Mouse (Mus musculus) cerebellum, adult 2 months (tissue): ENCODE measurements around the gene Ldb3. TPM values are rescaled to one million over a fixed set of nuclear protein-coding genes. Genes with fewer than 3 reads are reported as not detected.
A peak's percentile ranks its signal among the peaks of the same experiment; 100 is the strongest.

Source experiments
- DNase-seq, 2 experiments: peaks; one replicate each; pipeline ENCODE4 v3.0.0; 2021
- H3K27ac ChIP-seq: fragments of 200-500 bp; 2 replicates; pipeline ENCODE4 v1.5.1; 2012; ENCODE audit warnings: low read length, control low read depth, inconsistent platforms; ENCODE audit not compliant: insufficient read depth
- H3K27me3 ChIP-seq: fragments of 200-500 bp; 2 replicates; pipeline ENCODE4 v1.6.1; 2012; ENCODE audit warnings: inconsistent platforms, mild to moderate bottlenecking, low read length, moderate library complexity; ENCODE audit not compliant: control insufficient read depth, insufficient read depth
- H3K4me1 ChIP-seq: fragments of 200-500 bp; 2 replicates; pipeline ENCODE4 v1.6.1; 2011; ENCODE audit warnings: low read length; ENCODE audit not compliant: control insufficient read depth, insufficient read depth
- H3K4me3 ChIP-seq: fragments of 200-500 bp; replicated peaks from 2 replicates; pipeline ENCODE3; 2011; ENCODE audit warnings: mild to moderate bottlenecking, low read depth, low read length, control low read depth; ENCODE audit not compliant: insufficient read depth
- CTCF ChIP-seq: fragments of 200-500 bp; IDR thresholded peaks from 2 replicates; pipeline ENCODE4 v1.5.1; 2011; ENCODE audit warnings: low read depth, mild to moderate bottlenecking, control low read depth, low read length, moderate library complexity, borderline replicate concordance; ENCODE audit not compliant: insufficient read depth
- POLR2A ChIP-seq: fragments of 200-500 bp; IDR thresholded peaks from 2 replicates; pipeline ENCODE4 v1.6.1; 2011; ENCODE audit warnings: low read length, control low read depth, borderline replicate concordance; ENCODE audit not compliant: insufficient read depth
- WGBS: fragments of 180-500 bp; shearing (Covaris S2); methylation state at CpG from one replicate; pipeline ENCODE4 v1.1.7; 2018; 5-methylcytosine and 5-hydroxymethylcytosine counted together
- polyA plus RNA-seq: library from polyadenylated mRNA; depleted of rRNA; stranded (reverse); fragments of >200 nt; gene quantifications from 2 replicates; pipeline ENCODE4 v1.2.3, GENCODE M21; 2012

Gene Ldb3
- polyA plus RNA-seq, 1 experiment: 7.0 TPM

- no peak for DNase-seq
- H3K27ac ChIP-seq: no peak overlapping the region
- TF ChIP-seq CTCF (no peak), POLR2A (no peak)
- no peaks in the 10 kb centered on the region for H3K4me1 ChIP-seq
- WGBS: 93% methylated on average over 7 of the region's 7 CpGs
- no peak overlapping the region for H3K4me3 ChIP-seq
- no peaks in the 10 kb centered on the region for H3K27me3 ChIP-seq
Measured at GRCm38 (mm10) chr14:34601910-34602309, 13.4 kb upstream of the Ldb3 start.

- Histone ChIP-seq H3K27me3 (no peaks in the 10 kb centered on the region), H3K27ac (no peak within 1 kb of the TSS), H3K4me3 (no peak within 1 kb of the TSS), H3K4me1 (no peaks in the 10 kb centered on the region)
- TF ChIP-seq CTCF (no peak), POLR2A (no peak)
- no peak for DNase-seq
- WGBS: 55% methylated on average over 8 of the region's 8 CpGs
Measured at GRCm38 (mm10) chr14:34599941-34600340, 11.5 kb upstream of the Ldb3 start, which contains the start of gene Opn4. Gene Opn4, minus strand, starts transcription at chr14:34600142.

GRCm38 (mm10) chr14:34595596-34596255 is 7.2 kb upstream of the Ldb3 start:
- 70% methylated on average over 17 of the region's 17 CpGs for WGBS

GRCm38 (mm10) chr14:34591741-34592535 is 3.5 kb upstream of the Ldb3 start:
- no peak overlapping the region for H3K4me3 ChIP-seq
- DNase-seq: no peak
- no peak overlapping the region for H3K27ac ChIP-seq
- 70% methylated on average over 15 of the region's 15 CpGs for WGBS
- no peaks in the 10 kb centered on the region for H3K27me3 ChIP-seq
- TF ChIP-seq CTCF: no peak
- TF ChIP-seq POLR2A: no peak
- H3K4me1 ChIP-seq: no peaks in the 10 kb centered on the region

More at GRCm38 (mm10) chr14:34595596-34596255, 7.2 kb upstream of the Ldb3 start:
- no peak for TF ChIP-seq POLR2A
- TF ChIP-seq CTCF: no peak
- no peak for DNase-seq
- Histone ChIP-seq H3K4me3 (no peak overlapping the region), H3K27me3 (no peaks in the 10 kb centered on the region), H3K4me1 (no peaks in the 10 kb centered on the region), H3K27ac (no peak overlapping the region)

GRCm38 (mm10) chr14:34590743-34591675 is 2.5 kb upstream of the Ldb3 start:
- Histone ChIP-seq H3K27me3 (no peaks in the 10 kb centered on the region), H3K4me1 (no peaks in the 10 kb centered on the region), H3K4me3 (no peak overlapping the region), H3K27ac (peak overlapping the region; percentile 7; the same call in 1 of the 2 replicates)
- TF ChIP-seq POLR2A: no peak
- TF ChIP-seq CTCF: no peak
- 59% methylated on average over 24 of the region's 24 CpGs for WGBS
- DNase-seq: no peak

- DNase-seq: no peak
- peak overlapping the region; percentile 7; the same call in 1 of the 2 replicates for H3K27ac ChIP-seq
- TF ChIP-seq CTCF: no peak
- no peak for TF ChIP-seq POLR2A
- no peaks in the 10 kb centered on the region for H3K27me3 ChIP-seq
- H3K4me3 ChIP-seq: no peak overlapping the region
- 84% methylated on average over 5 of the region's 5 CpGs for WGBS
- H3K4me1 ChIP-seq: no peaks in the 10 kb centered on the region
Measured at GRCm38 (mm10) chr14:34590017-34590570, 1.6 kb upstream of the Ldb3 start.

GRCm38 (mm10) chr14:34589185-34589713 is 767 bp upstream of the Ldb3 start:
- no peak for DNase-seq
- no peak overlapping the region for H3K27ac ChIP-seq
- no peaks in the 10 kb centered on the region for H3K27me3 ChIP-seq
- 43% methylated on average over 8 of the region's 8 CpGs for WGBS
- H3K4me3 ChIP-seq: no peak overlapping the region
- TF ChIP-seq POLR2A (no peak), CTCF (no peak)
- no peaks in the 10 kb centered on the region for H3K4me1 ChIP-seq
